Mouse (Mus musculus): Measurements from ENCODE around the gene Bcl3.

- TF ChIP-seq CTCF (conservative IDR thresholded peaks at IDR 0.05; ENCODE audit: insufficient read depth, insufficient read length, low read depth, low read length) (no peak), POLR2A (IDR thresholded peaks at IDR 0.05; ENCODE audit: low read depth, low read length) (no peak)
Observed at GRCm38 (mm10) chr7:19758623-19759022, 63.9 kb downstream of the Bcl3 start.

Data from kidney, adult 2 months (tissue).